Mouse (Mus musculus): Measurements from ENCODE around the gene Tdrd3.

DNA sequence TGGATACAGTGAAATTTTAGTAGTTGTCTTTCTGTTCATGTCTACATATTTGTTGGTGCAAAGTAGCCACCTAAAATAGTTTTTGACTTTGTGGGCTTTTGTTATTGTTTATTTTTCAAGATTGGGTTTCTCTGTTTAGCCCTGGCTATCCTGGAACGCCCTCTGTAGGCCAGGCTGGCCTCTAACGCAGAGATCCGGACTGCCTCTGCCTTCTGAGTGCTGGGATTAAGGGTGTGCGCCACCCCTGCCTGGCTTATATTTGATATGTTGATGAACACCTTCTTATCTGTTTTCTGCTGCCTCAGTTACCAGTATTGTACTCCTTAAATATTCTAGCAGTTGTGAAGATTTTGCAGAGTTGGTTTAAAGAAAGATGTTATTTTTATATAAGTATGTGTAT, 10.6 kb downstream of the Tdrd3 start:
- TF ChIP-seq FLI1 (IDR thresholded peaks at IDR 0.05; ENCODE audit: low read length) (no peak), GATA1 (IDR thresholded peaks at IDR 0.05; ENCODE audit: borderline replicate concordance, low read length) (no peak)
